Mouse (Mus musculus) telencephalon, adult 2 months (tissue): Measurements from ENCODE around the gene Nr5a2.
"Not testable (repeated sequence)": the region's sequence is repeated elsewhere in the genome, so short reads cannot be mapped to it uniquely, and the experiment has no call there.

Source experiments
- DNase-seq: peaks from one replicate; pipeline ENCODE4 v3.0.0-alpha.2; 2011; ENCODE audit warnings: low read depth, low spot score

The Nr5a2 gene

DNA sequence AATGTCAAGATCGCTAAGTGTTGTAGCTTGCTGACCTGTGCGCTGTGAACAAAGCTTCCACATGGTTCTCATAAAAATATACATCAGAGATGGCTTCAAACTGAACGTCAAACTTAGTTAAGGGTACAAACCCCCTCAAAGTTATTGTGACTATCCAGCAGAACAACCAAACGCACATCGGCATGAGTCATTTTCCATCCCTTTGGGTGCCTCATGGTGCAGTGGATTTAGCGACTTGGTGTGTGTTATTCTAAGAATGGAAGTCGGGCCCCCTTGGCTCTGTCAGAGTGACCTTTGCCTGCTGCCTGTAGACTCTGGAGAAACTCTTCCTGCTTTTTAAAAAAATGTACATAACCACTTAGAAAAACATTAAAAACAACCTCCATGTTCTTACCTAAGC, 119.7 kb downstream of the Nr5a2 start:
- no peak for DNase-seq

DNA sequence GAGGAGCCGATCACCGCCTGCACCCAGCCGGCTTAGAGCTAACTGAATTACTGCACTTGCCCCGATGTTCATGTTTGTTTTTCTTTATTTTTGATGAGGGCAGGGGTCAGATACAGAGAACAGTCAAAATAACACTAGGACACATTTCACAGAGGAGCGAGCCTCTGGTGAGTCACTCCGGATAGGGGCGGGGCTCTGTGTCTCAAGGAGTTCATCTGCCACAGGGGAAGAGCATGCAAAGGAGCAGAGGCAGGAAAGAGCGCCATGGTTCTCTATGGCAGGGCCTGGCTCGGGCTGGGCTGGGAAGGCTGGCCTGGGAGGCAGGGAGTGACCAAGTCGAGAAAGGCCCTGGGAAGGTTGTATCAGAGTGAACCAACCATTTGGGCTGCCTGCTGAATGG, 121.0 kb downstream of the Nr5a2 start:
- no peak for DNase-seq

DNA sequence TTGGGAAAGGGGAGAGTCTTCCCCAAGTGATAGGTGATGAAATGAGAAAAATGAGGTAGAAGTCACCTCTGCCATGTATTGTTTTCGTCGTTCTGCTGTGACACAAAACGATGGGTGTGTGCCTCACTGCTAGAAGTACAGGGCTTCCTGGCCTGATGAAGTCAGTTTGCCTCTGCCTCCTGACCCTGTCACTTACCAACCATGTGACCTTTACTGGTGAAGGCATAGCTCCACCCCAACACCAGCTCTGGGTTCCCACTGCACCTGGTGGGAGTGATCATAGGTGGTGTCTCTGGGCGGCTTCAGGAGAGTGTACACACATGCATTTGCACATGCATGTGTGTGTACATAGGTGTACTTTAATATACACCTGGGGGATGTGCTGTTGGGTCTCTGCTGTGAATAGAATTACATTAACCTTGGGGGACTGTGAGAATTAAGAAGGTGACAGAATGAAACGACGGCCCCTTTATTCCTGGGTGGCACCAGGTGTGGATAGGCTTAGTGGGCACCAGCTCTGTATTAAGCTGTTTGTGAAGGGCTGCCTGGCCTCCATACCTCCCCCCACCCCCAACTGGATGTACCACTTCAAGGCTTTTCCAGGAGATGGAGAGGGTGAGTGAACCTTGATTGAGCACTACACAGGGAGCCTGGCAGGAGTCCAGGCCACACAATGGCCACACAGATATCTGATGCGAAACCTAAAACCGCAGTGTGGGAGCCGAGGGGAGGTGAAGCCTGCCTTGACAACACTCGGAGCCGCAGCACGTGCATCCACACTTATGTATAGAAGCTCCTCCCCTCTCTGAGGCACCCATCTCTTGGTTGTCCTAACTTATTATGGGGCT, 127.7 kb downstream of the Nr5a2 start:
- no peak for DNase-seq

DNA sequence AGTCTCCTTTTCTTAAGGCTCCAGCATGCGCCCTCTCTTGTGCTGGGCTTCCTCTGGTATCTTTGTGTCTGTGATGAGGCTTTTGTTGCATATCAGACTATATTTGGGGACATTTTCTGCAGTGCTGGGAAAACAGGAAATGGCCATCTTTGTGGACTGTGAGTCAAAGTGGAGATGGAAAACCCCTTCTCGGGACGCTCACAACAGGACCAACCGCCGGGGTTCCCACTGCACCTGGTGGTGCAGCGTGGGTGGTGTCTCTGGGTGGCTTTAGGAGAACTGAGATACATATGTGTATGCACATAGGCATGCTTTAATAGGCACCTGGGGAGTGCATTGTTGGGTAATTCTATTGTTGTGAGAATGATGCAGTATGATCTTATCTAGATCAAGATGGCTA, 129.3 kb downstream of the Nr5a2 start:
- no peak for DNase-seq

DNA sequence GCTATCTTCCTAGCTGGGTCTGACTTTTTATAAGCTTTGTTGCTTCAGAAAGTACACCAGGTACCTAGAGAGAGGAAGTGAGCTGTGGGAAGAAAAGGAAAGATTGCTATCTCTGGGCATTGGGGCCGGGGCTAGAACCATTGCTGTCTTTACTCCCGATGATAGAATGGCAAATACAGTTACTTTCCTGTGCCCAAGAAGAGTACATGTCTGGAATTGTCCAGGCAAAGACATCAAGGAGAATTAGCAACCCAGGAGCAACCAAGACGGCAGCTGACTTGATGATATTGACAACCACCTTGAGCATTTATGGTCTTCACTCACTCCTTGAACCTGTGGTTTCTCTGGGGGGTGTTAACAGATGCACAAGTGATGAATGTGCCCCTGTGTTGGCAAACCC, 130.3 kb downstream of the Nr5a2 start:
- no peak for DNase-seq

DNA sequence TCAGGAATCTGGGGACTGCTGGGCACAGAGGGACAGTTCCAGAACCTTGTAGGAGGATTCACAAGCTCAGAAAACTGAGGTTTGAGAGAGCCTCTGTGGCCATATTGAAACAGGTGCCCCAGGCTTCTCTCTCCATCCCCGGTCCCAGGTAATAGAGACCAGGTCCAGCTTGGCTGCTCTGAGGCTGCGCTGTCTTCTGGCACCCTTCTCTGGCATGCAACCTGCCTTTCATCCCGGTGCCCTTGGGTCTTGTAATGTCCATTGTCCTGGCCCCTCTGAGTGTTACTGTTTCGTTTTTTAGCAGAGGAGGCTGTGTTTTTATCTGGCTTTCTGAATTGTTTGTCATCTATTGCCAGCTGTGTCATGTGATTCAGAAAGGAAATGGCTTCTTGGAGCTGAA, 136.4 kb downstream of the Nr5a2 start:
- no peak for DNase-seq

DNA sequence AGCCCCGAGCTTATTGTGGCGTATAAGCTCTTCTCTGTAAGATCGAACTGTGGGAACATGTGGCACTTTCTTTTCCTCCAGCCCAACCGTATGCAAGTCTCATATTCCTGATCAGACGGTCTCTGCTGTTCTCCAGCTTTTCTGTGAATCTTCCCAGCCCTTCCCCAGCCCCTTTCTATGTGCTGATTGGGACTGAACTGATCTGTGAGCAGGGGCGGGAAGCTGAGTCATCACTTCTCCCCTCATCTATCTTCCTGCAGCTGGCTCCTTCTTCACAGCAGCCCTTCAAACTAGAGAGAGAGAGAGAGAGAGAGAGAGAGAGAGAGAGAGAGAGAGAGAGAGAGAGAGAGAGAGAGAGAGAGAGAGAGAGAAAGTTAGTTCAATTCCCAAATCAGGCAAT, 159.6 kb downstream of the Nr5a2 start:
- peak; percentile 12 for DNase-seq

DNA sequence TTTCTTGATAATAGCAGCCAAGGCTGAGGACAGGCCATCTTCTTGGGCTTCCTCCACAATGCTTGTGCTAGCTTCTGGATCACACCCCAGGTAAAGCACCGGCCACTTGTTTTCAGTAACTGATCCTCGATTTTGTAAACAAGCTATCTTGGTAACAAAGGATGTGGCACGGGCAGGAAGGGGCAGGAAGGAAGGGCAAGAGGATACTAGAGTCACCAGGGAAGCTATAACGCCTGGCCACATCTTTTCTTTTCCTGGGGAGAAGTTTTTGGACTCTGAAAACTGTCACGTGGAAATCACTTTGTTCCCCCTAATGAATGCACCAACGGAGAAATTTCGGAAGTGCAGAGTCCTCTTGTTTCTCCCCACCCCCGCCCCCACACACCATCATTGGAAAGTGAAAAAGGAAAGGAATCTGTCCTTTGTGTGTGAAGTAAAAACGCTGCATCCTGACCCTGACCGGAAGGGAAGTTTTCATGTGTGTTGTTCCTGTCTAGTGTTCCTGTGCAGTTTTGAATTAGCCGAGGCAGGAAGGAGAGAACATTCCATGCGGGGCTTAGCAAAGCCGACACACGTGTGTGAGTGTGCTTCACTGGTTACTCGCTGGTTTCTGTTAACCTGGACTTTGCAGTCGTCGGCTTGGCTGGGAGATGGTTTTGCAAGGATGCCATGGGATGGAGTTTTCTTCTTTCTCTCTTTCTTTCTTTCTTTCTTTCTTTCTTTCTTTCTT, 163.7 kb downstream of the Nr5a2 start:
- no peak for DNase-seq

DNA sequence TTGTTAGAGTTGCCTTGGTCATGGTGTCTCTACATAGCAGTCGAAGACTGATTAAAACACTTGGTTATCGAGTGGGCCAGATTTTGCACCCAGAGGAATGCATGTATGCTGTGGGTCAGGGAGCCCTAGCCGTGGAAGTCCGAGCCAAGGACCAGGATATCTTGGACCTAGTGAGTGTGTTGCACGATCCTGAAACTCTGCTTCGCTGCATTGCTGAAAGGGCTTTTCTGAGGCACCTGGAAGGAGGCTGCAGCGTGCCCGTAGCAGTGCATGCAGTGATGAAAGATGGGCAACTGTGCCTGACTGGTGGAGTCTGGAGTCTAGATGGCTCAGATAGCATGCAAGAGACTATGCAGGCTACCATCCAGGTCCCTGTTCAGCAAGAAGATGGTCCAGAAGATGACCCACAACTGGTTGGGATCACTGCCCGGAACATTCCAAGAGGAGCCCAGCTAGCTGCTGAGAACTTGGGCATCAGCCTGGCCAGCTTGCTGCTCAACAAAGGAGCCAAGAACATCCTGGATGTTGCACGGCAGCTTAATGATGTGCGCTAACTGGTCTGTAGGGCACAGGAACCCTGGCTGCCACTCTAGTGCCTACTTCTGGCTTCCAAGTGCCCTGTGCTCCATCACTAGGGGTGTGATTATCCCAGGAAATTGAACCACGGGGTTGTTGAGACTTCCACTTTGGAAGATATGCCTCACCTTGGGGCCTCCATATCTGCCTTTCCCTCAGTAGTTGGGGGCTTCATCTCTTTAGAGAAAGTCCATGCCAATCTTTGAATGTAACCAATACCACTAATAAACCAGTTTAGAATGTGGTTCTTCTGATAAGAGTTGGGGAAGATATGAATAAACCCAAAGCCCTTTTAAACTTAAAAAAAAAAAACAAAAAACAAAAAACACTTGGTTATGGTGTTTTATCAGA, 167.0 kb downstream of the Nr5a2 start:
- not testable (repeated sequence) for DNase-seq
